Mouse (Mus musculus): ENCODE results near the gene Rbfox3. TPM values are rescaled to one million over a fixed set of nuclear protein-coding genes. Genes with fewer than 3 reads are reported as not detected.

Rbfox3 gene
- polyA plus RNA-seq (2015; fragmentation: Nextera tagmentation; extraction: Ambion mirVana) = 0.35 and 0.45 TPM in 2 replicates

- H3K4me3 ChIP-seq (ENCODE audit: low read length) = no peak within 1 kb of the TSS
- no peaks in the 10 kb centered on the region for H3K36me3 ChIP-seq (ENCODE audit: control insufficient read depth, insufficient read depth, low read length)
- H3K4me2 ChIP-seq (ENCODE audit: low read depth, low read length) = no peak within 1 kb of the TSS
- no peak within 1 kb of the TSS for H3K9ac ChIP-seq (ENCODE audit: low read length)
- no peak within 1 kb of the TSS for H3K27ac ChIP-seq (ENCODE audit: low read length)
- peaks cover 49% of the 10 kb centered on the region for H3K27me3 ChIP-seq (ENCODE audit: control insufficient read depth, insufficient read depth, low read depth, low read length)
- ATAC-seq (ENCODE audit: low read depth) = no peak
- 41% methylated on average over 4 of the region's 4 CpGs for WGBS
- no peaks in the 10 kb centered on the region; the same call in 1 of the 2 replicates for H3K4me1 ChIP-seq (replicated peaks; ENCODE audit: control insufficient read depth, insufficient read depth, low read length)
- no peaks in the 10 kb centered on the region for H3K9me3 ChIP-seq (ENCODE audit: control insufficient read depth, low read length)
Observed at GRCm38 (mm10) chr11:118911307-118912070, at the start of gene Rbfox3. Rbfox3 (minus strand) TSS chr11:118911597.

DNA sequence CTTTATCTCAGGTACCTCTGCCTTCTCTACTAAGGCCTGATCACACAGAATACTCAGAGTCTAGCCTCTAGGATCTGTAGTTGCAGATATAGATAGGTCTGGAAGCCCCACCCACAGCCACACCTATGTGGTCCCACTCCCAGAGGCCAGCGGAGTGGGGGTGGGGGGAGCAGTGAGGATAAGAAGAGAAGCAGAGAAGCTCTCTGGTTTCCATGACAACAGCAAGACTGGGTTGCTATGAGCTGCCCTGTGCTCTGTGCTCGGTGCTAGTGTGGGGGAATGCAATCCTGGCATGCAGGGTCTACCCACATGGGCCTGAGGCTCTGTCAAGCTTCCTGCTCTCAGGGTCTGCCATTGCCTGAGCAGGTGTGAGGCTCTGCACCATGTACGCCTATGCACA is 49.3 kb upstream of the Rbfox3 start:
- Histone ChIP-seq H3K36me3 (ENCODE audit: control insufficient read depth, insufficient read depth, low read length) (no peaks in the 10 kb centered on the region), H3K4me2 (ENCODE audit: low read depth, low read length) (no peak overlapping the region), H3K27ac (ENCODE audit: low read length) (no peak overlapping the region), H3K4me1 (replicated peaks; ENCODE audit: control insufficient read depth, insufficient read depth, low read length) (no peaks in the 10 kb centered on the region; the same call in 1 of the 2 replicates), H3K4me3 (ENCODE audit: low read length) (no peak overlapping the region), H3K9ac (ENCODE audit: low read length) (no peak overlapping the region), H3K27me3 (ENCODE audit: control insufficient read depth, insufficient read depth, low read depth, low read length) (no peaks in the 10 kb centered on the region), H3K9me3 (ENCODE audit: control insufficient read depth, low read length) (no peaks in the 10 kb centered on the region)
- ATAC-seq (ENCODE audit: low read depth) = no peak
- 50% methylated on average over 3 of the region's 3 CpGs for WGBS

DNA sequence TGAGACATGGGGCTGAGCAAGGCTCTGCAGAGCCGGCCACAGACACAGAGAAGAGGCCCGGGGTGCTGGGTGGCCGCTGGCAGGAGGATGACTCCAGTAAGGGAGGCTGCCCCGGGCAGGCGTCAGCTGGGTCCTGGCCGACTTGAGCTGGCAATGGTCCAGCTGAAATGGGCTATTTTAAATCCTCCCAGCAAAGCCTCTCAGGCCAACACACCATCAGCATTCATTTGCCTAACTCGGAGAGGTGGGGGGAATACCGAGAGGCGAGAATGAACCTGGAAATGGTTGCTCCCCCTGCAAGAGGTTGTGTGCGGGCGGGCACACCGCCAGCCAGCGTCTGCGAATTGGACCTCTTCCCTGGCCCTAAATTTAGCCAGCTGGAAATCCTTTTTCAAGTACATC is 45.7 kb upstream of the Rbfox3 start:
- ATAC-seq (ENCODE audit: low read depth) = peak; percentile 34; the same call in 1 of the 2 replicates
- Histone ChIP-seq H3K9ac (ENCODE audit: low read length) (no peak overlapping the region), H3K4me1 (replicated peaks; ENCODE audit: control insufficient read depth, insufficient read depth, low read length) (no peaks in the 10 kb centered on the region; the same call in 1 of the 2 replicates), H3K27ac (ENCODE audit: low read length) (no peak overlapping the region), H3K36me3 (ENCODE audit: control insufficient read depth, insufficient read depth, low read length) (no peaks in the 10 kb centered on the region), H3K9me3 (ENCODE audit: control insufficient read depth, low read length) (no peaks in the 10 kb centered on the region), H3K27me3 (ENCODE audit: control insufficient read depth, insufficient read depth, low read depth, low read length) (no peaks in the 10 kb centered on the region), H3K4me2 (ENCODE audit: low read depth, low read length) (no peak overlapping the region), H3K4me3 (ENCODE audit: low read length) (no peak overlapping the region)
- WGBS = 41% methylated on average over 14 of the region's 14 CpGs

DNA sequence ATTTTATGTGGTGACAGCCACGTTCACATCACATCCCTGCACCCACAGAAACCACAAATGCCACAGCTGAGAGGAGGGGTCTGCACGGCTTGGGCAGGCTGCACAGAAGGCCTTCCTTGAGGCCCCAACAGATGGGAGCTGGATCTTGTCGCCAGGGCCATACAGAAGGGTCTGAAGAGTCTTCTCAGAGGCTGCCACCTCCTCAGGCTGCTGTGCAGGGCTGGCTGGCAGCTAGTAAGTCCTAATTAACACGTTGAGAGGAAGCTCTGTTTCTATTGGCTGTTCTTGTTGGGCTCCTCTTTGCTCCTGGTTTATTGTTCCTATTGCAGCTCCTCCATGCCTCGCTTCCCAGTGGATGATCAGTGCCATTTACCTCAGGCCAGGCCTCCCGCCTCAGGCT is 43.6 kb upstream of the Rbfox3 start:
- 45% methylated on average over 6 of the region's 6 CpGs for WGBS
- H3K9ac ChIP-seq (ENCODE audit: low read length) = no peak overlapping the region
- no peak overlapping the region for H3K4me2 ChIP-seq (ENCODE audit: low read depth, low read length)
- no peaks in the 10 kb centered on the region for H3K27me3 ChIP-seq (ENCODE audit: control insufficient read depth, insufficient read depth, low read depth, low read length)
- no peak overlapping the region for H3K27ac ChIP-seq (ENCODE audit: low read length)
- H3K9me3 ChIP-seq (ENCODE audit: control insufficient read depth, low read length) = no peaks in the 10 kb centered on the region
- no peak overlapping the region for H3K4me3 ChIP-seq (ENCODE audit: low read length)
- ATAC-seq (ENCODE audit: low read depth) = no peak
- H3K36me3 ChIP-seq (ENCODE audit: control insufficient read depth, insufficient read depth, low read length) = no peaks in the 10 kb centered on the region
- H3K4me1 ChIP-seq (replicated peaks; ENCODE audit: control insufficient read depth, insufficient read depth, low read length) = no peaks in the 10 kb centered on the region; the same call in 1 of the 2 replicates

GRCm38 (mm10) chr11:118945868-118946267 is 34.5 kb upstream of the Rbfox3 start:
- Histone ChIP-seq H3K36me3 (ENCODE audit: control insufficient read depth, insufficient read depth, low read length) (no peaks in the 10 kb centered on the region), H3K4me2 (ENCODE audit: low read depth, low read length) (no peak overlapping the region), H3K27ac (ENCODE audit: low read length) (no peak overlapping the region), H3K4me1 (replicated peaks; ENCODE audit: control insufficient read depth, insufficient read depth, low read length) (no peaks in the 10 kb centered on the region), H3K27me3 (ENCODE audit: control insufficient read depth, insufficient read depth, low read depth, low read length) (no peaks in the 10 kb centered on the region), H3K9ac (ENCODE audit: low read length) (no peak overlapping the region), H3K4me3 (ENCODE audit: low read length) (no peak overlapping the region), H3K9me3 (ENCODE audit: control insufficient read depth, low read length) (no peaks in the 10 kb centered on the region)
- no peak for ATAC-seq (ENCODE audit: low read depth)
- 81% methylated on average over 8 of the region's 8 CpGs for WGBS

DNA sequence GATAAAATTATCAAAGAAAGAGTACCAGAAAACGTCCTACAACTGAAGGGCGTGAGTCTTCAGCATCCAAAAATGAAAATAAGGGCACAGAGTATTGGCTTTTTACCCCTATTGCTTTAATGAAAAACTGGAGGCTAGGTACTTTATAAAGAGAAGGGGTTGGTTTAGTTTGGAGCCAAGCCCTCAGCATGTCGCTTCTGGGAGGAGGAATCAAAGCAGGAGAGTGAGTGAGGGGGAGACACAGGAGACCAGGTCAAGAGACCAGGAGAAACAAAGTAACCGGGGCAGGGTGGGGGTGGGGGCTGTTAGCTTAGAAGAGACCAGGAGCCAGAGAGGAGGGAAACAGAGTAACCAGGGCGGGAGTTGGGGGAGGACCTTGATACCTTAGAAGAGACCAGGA is 29.9 kb upstream of the Rbfox3 start:
- ATAC-seq (ENCODE audit: low read depth) = no peak
- Histone ChIP-seq H3K9ac (ENCODE audit: low read length) (no peak overlapping the region), H3K4me1 (replicated peaks; ENCODE audit: control insufficient read depth, insufficient read depth, low read length) (no peaks in the 10 kb centered on the region), H3K36me3 (ENCODE audit: control insufficient read depth, insufficient read depth, low read length) (no peaks in the 10 kb centered on the region), H3K27ac (ENCODE audit: low read length) (no peak overlapping the region), H3K4me3 (ENCODE audit: low read length) (no peak overlapping the region), H3K4me2 (ENCODE audit: low read depth, low read length) (no peak overlapping the region), H3K27me3 (ENCODE audit: control insufficient read depth, insufficient read depth, low read depth, low read length) (no peaks in the 10 kb centered on the region), H3K9me3 (ENCODE audit: control insufficient read depth, low read length) (no peaks in the 10 kb centered on the region)
- 33% methylated on average over 5 of the region's 5 CpGs for WGBS

- no peaks in the 10 kb centered on the region for H3K27me3 ChIP-seq (ENCODE audit: control insufficient read depth, insufficient read depth, low read depth, low read length)
- ATAC-seq (ENCODE audit: low read depth) = no peak
- H3K4me1 ChIP-seq (replicated peaks; ENCODE audit: control insufficient read depth, insufficient read depth, low read length) = no peaks in the 10 kb centered on the region
- no peaks in the 10 kb centered on the region for H3K9me3 ChIP-seq (ENCODE audit: control insufficient read depth, low read length)
- WGBS = 60% methylated on average over 11 of the region's 11 CpGs
- H3K27ac ChIP-seq (ENCODE audit: low read length) = no peak overlapping the region
- no peaks in the 10 kb centered on the region for H3K36me3 ChIP-seq (ENCODE audit: control insufficient read depth, insufficient read depth, low read length)
- no peak overlapping the region for H3K9ac ChIP-seq (ENCODE audit: low read length)
- no peak overlapping the region for H3K4me2 ChIP-seq (ENCODE audit: low read depth, low read length)
- no peak overlapping the region for H3K4me3 ChIP-seq (ENCODE audit: low read length)
Observed at GRCm38 (mm10) chr11:118940539-118940938, 29.1 kb upstream of the Rbfox3 start.

- Histone ChIP-seq H3K27me3 (ENCODE audit: control insufficient read depth, insufficient read depth, low read depth, low read length) (no peaks in the 10 kb centered on the region), H3K9me3 (ENCODE audit: control insufficient read depth, low read length) (no peaks in the 10 kb centered on the region), H3K27ac (ENCODE audit: low read length) (no peak overlapping the region), H3K4me2 (ENCODE audit: low read depth, low read length) (no peak overlapping the region), H3K36me3 (ENCODE audit: control insufficient read depth, insufficient read depth, low read length) (no peaks in the 10 kb centered on the region), H3K9ac (ENCODE audit: low read length) (no peak overlapping the region), H3K4me1 (replicated peaks; ENCODE audit: control insufficient read depth, insufficient read depth, low read length) (no peaks in the 10 kb centered on the region), H3K4me3 (ENCODE audit: low read length) (no peak overlapping the region)
- 63% methylated on average over 4 of the region's 4 CpGs for WGBS
- ATAC-seq (ENCODE audit: low read depth) = no peak
Observed at GRCm38 (mm10) chr11:118939731-118940130, 28.3 kb upstream of the Rbfox3 start.

GRCm38 (mm10) chr11:118934925-118935324 is 23.5 kb upstream of the Rbfox3 start:
- Histone ChIP-seq H3K27ac (ENCODE audit: low read length) (no peak overlapping the region), H3K27me3 (ENCODE audit: control insufficient read depth, insufficient read depth, low read depth, low read length) (no peaks in the 10 kb centered on the region), H3K9ac (ENCODE audit: low read length) (no peak overlapping the region), H3K9me3 (ENCODE audit: control insufficient read depth, low read length) (no peaks in the 10 kb centered on the region), H3K4me2 (ENCODE audit: low read depth, low read length) (no peak overlapping the region), H3K36me3 (ENCODE audit: control insufficient read depth, insufficient read depth, low read length) (no peaks in the 10 kb centered on the region), H3K4me3 (ENCODE audit: low read length) (no peak overlapping the region), H3K4me1 (replicated peaks; ENCODE audit: control insufficient read depth, insufficient read depth, low read length) (no peaks in the 10 kb centered on the region)
- WGBS = 7% methylated on average over 1 of the region's 1 CpGs
- no peak for ATAC-seq (ENCODE audit: low read depth)

Measured in lung, embryonic 16.5 days (tissue).